Mouse (Mus musculus): ENCODE data around the gene Tspan1.

DNA sequence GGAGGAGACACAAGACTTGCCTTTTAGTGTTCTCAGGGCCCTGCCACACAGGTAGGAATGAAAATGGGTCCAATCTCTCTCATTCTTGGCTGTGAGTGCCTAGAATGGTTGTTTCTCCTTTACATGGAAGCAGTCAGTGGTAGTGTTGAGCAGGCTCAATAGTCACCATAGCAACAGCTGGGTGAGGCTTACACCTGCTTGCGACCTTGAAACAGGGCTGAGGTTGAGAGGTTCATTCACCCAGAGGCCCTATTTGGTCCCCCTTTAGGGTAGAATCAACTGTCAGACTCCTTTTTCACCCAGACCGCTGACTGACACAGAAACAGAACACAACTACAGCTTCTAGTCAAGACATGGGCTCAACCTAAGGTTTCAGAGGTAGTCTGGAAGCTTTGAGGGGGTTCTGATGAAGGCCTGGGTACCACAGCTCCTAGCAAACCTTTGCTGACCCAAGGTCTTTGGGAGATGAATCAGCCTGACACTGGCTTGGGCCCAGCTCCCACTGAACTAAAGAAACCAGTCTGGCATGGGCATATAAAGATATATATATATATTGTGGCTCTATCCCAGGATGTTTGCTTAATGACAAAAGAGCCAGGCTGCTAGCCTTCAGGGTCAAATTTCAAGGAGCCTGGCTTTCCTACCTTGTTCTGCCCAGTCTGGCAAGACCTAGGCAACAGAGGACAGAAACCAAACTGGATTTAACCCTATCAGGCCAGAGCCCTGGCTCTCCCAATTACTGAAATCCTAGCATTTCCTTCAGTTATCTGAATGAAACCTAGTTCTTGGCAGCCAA lies 2.4 kb downstream of the Tspan1 start:
- TF ChIP-seq GABPA (IDR thresholded peaks at IDR 0.05; ENCODE audit: low read depth, low read length) (no peak), EP300 (IDR thresholded peaks at IDR 0.05; ENCODE audit: low read depth in 1 of 2, low read length in 2 of 2) (no peak), MYC (IDR thresholded peaks at IDR 0.05; ENCODE audit: low read depth, low read length) (no peak), NELFE (IDR thresholded peaks at IDR 0.05; ENCODE audit: low read depth, low read length) (no peak), CTCF (IDR thresholded peaks at IDR 0.05 in 2 of 3, conservative IDR thresholded peaks at IDR 0.05 in 1 of 3; ENCODE audit: control insufficient read depth in 1 of 3, insufficient read depth in 1 of 3, low read depth in 2 of 3, low read length in 3 of 3, poor library complexity in 1 of 3, severe bottlenecking in 1 of 3) (no peak), MAZ (IDR thresholded peaks at IDR 0.05; ENCODE audit: low read depth, low read length) (no peak), USF1 (IDR thresholded peaks at IDR 0.05; ENCODE audit: low read depth, low read length) (no peak), ELF1 (IDR thresholded peaks at IDR 0.05; ENCODE audit: low read depth, low read length) (no peak), POLR2A (IDR thresholded peaks at IDR 0.05; ENCODE audit: control insufficient read depth in 1 of 2, insufficient read depth in 1 of 2, low read depth in 1 of 2, low read length in 2 of 2, poor library complexity in 1 of 2) (no peak), GATA1 (IDR thresholded peaks at IDR 0.05; ENCODE audit: low read depth, low read length) (no peak), RCOR1 (IDR thresholded peaks at IDR 0.05; ENCODE audit: low read depth, low read length) (no peak), RAD21 (IDR thresholded peaks at IDR 0.05; ENCODE audit: low read depth, low read length) (no peak), ZC3H11A (IDR thresholded peaks at IDR 0.05; ENCODE audit: low read depth, low read length) (no peak)

Measured in MEL (cell line).